Mouse (Mus musculus) heart, postnatal 0 days (tissue): ENCODE data around the gene 1700016K19Rik. TPM values are rescaled to one million over a fixed set of nuclear protein-coding genes. Genes with fewer than 3 reads are reported as not detected.

Experiments
- ATAC-seq: fragments of 200-750 bp; cut with Nextera tagmentation; 2 replicates; pipeline ENCODE4 v1.8.0; 2017; ENCODE audit warnings: low read depth, moderate number of reproducible peaks, moderate library complexity; ENCODE audit not compliant: insufficient read depth
- DNase-seq: peaks from one replicate; pipeline ENCODE4 v3.0.0-alpha.2; 2016; ENCODE audit warnings: low spot score
- H3K27ac ChIP-seq: fragments of 300-500 bp; sonication (generic); 2 replicates; pipeline ENCODE4 v1.5.1; 2014; ENCODE audit warnings: low read depth, mild to moderate bottlenecking
- H3K27me3 ChIP-seq: fragments of 300-500 bp; sonication (generic); 2 replicates; pipeline ENCODE4 v1.6.1; 2014; ENCODE audit warnings: low read length, mixed read lengths; ENCODE audit not compliant: control insufficient read depth, insufficient read depth
- H3K36me3 ChIP-seq: fragments of 300-500 bp; sonication (generic); replicated peaks from 2 replicates; pipeline ENCODE4 v1.6.1; 2014; ENCODE audit warnings: low read length, mixed read lengths; ENCODE audit not compliant: control insufficient read depth, insufficient read depth
- H3K4me1 ChIP-seq: fragments of 300-500 bp; sonication (generic); 2 replicates; pipeline ENCODE4 v1.6.1; 2014; ENCODE audit warnings: antibody characterized with exemption; ENCODE audit not compliant: control insufficient read depth, insufficient read depth
- H3K4me2 ChIP-seq: fragments of 300-500 bp; sonication (generic); 2 replicates; pipeline ENCODE4 v1.6.1; 2014; ENCODE audit warnings: low read depth, mild to moderate bottlenecking, low read length, moderate library complexity
- H3K4me3 ChIP-seq: fragments of 300-500 bp; sonication (generic); 2 replicates; pipeline ENCODE4 v1.5.1; 2014; ENCODE audit warnings: low read depth, low read length
- H3K9ac ChIP-seq: fragments of 300-500 bp; sonication (generic); replicated peaks from 2 replicates; pipeline ENCODE4 v1.6.1; 2014; ENCODE audit warnings: low read depth, low read length, mixed read lengths
- H3K9me3 ChIP-seq: fragments of 300-500 bp; sonication (generic); replicated peaks from 2 replicates; pipeline ENCODE4 v1.6.1; 2016; ENCODE audit warnings: low read length; ENCODE audit not compliant: control insufficient read depth
- CTCF ChIP-seq: IDR thresholded peaks from 2 replicates; pipeline ENCODE4 v1.5.1; 2016; ENCODE audit warnings: antibody characterized with exemption, control low read depth, low read depth
- EP300 ChIP-seq: IDR thresholded peaks from 2 replicates; pipeline ENCODE4 v1.6.1; 2016; ENCODE audit warnings: antibody characterized with exemption, low read depth
- WGBS: fragments of 180-500 bp; shearing (Covaris S2); extraction: QIAGEN DNeasy Blood & Tissue Kit; methylation state at CpG from one replicate; pipeline ENCODE4 v1.1.7; 2014; 5-methylcytosine and 5-hydroxymethylcytosine counted together
- polyA plus RNA-seq: library from polyadenylated mRNA; unstranded; fragments of >200 nt; fragmentation: Nextera tagmentation; extraction: Ambion mirVana; gene quantifications from 2 replicates; pipeline ENCODE4 v1.2.1, GENCODE M21; 2015
- total RNA-seq: library from RNA; depleted of rRNA; stranded (reverse); fragments of >200 nt; gene quantifications from 2 replicates; pipeline ENCODE4 v1.2.3, GENCODE M21; 2014; ENCODE audit warnings: low replicate concordance

1700016K19Rik gene
- total and polyA plus RNA-seq, 2 experiments from 2014 or later = not detected

DNA sequence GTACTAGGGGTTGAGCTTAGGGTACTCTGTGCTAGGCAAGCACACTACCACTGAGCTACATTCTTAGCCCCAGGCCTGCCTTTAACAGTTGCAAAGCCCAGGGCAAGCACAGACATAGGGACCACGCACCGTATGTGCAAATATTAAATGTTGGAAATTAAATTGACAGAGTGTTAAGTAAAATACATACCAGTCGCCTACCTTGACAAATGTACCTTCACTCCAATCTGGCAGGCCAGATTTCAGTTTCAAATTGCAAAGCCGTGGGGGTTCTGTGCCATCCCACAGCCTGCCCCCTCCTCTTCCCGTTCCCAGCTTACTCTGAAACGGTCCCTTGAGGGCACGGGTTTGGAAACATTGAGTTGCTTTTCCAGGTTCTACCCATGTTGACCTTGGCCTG lies 13.8 kb upstream of the 1700016K19Rik start:
- TF ChIP-seq EP300 = no peak
- H3K27ac ChIP-seq = no peak overlapping the region
- DNase-seq = no peak
- no peak overlapping the region for H3K9ac ChIP-seq
- no peaks in the 10 kb centered on the region for H3K4me1 ChIP-seq
- no peaks in the 10 kb centered on the region for H3K36me3 ChIP-seq
- no peak overlapping the region for H3K4me3 ChIP-seq
- H3K9me3 ChIP-seq = no peaks in the 10 kb centered on the region
- no peak for ATAC-seq
- WGBS = 72% methylated on average over 7 of the region's 7 CpGs
- H3K27me3 ChIP-seq = no peaks in the 10 kb centered on the region
- no peak overlapping the region for H3K4me2 ChIP-seq

DNA sequence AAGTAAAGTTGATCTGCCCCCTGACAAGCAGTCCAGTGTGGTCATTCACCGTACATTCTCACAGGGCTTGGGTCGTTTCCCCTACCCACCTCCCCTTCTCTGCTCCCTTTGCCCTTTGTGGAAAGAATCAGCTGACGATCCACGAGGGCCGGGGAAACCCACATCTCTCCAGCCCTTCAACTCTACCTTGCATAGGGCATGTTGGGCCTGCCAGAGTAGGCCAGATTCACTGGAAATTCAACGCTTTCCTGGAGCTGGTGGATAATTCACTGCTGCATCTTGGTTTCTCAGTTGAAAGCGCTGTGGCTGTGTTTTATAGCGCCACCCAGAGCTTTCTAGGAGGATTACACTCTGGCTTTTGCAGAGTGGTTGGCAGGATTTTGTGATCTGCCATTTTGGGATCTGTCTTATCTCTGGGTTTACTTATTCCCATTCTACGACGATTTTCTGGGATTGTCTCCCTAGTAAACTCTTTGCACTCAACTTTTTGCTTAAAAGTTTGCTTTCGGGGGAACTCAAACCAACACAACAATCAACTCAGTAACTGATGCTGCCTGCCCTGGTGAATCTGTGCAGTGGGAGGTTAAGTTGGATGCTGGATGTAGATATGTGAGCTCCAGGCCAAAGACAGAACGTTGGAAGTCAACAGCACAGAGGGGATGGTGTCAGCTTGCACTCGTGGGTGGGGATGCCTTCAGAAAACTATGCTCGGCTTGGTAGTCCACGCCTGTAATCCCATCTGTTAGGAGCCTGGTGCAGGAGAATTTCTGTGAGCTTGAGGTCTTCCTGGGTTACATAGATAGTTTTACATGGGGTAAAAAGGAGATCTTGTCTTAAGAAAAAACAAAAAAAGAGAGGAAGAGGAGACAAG lies 8.5 kb upstream of the 1700016K19Rik start:
- ATAC-seq (no peak), DNase-seq (no peak)
- no peaks in the 10 kb centered on the region for H3K27me3 ChIP-seq
- no peak overlapping the region for H3K4me3 ChIP-seq
- H3K27ac ChIP-seq = no peak overlapping the region
- H3K9me3 ChIP-seq = no peaks in the 10 kb centered on the region
- no peak overlapping the region for H3K4me2 ChIP-seq
- TF ChIP-seq EP300 = no peak
- TF ChIP-seq CTCF = no peak
- no peaks in the 10 kb centered on the region for H3K4me1 ChIP-seq
- no peaks in the 10 kb centered on the region for H3K36me3 ChIP-seq
- no peak overlapping the region for H3K9ac ChIP-seq
- 74% methylated on average over 15 of the region's 15 CpGs for WGBS

DNA sequence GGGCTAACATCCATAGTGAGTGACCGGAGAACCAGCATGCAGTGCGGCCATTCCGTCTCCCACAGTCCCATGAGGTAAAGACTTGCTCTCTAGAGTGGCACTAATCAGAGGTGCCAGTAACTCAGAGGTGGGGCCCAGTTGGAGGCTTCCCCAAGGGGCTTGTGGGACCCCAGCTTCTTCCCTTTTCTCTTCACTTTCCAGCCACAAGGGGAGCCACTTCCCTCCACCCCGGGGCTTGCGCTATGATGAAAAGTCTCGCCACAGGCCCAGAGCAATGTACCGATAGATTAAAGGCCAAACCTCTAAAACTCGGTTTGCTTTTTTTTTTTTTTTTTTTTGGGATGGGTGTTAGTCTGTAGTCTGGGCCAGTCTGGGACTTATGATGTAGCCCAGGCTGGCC lies 7.8 kb upstream of the 1700016K19Rik start:
- H3K4me3 ChIP-seq = no peak overlapping the region
- H3K27ac ChIP-seq = no peak overlapping the region
- no peak for DNase-seq
- no peak for TF ChIP-seq CTCF
- no peak for TF ChIP-seq EP300
- 81% methylated on average over 8 of the region's 8 CpGs for WGBS
- no peaks in the 10 kb centered on the region for H3K27me3 ChIP-seq
- ATAC-seq = no peak
- no peaks in the 10 kb centered on the region for H3K9me3 ChIP-seq
- no peak overlapping the region for H3K4me2 ChIP-seq
- H3K4me1 ChIP-seq = no peaks in the 10 kb centered on the region
- no peaks in the 10 kb centered on the region for H3K36me3 ChIP-seq
- H3K9ac ChIP-seq = no peak overlapping the region

DNA sequence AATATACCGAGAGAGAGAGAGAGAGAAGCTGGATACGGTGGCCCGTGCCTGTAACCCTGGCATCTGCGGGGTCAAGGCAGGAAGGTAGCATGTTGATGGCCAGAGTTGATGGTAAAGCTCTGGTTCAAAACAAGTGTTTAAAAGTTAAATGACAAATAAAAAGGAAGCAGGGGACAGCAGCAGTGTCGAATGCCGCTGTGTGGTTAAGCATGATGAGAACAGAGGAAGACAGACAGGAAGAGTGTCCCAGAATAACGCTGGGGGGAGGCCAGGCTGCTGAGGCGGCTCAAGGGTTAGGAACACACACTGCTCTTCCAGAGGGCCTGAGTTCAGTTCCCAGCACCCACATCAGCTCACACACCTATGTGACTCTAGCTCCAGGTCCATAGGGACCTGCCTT lies 7.2 kb upstream of the 1700016K19Rik start:
- no peaks in the 10 kb centered on the region for H3K27me3 ChIP-seq
- H3K4me1 ChIP-seq = no peaks in the 10 kb centered on the region
- ATAC-seq (no peak), DNase-seq (no peak)
- TF ChIP-seq CTCF (no peak), EP300 (no peak)
- no peak overlapping the region for H3K27ac ChIP-seq
- H3K4me3 ChIP-seq = no peak overlapping the region
- no peak overlapping the region for H3K9ac ChIP-seq
- no peaks in the 10 kb centered on the region for H3K9me3 ChIP-seq
- H3K36me3 ChIP-seq = no peaks in the 10 kb centered on the region
- H3K4me2 ChIP-seq = no peak overlapping the region
- 70% methylated on average over 8 of the region's 8 CpGs for WGBS

DNA sequence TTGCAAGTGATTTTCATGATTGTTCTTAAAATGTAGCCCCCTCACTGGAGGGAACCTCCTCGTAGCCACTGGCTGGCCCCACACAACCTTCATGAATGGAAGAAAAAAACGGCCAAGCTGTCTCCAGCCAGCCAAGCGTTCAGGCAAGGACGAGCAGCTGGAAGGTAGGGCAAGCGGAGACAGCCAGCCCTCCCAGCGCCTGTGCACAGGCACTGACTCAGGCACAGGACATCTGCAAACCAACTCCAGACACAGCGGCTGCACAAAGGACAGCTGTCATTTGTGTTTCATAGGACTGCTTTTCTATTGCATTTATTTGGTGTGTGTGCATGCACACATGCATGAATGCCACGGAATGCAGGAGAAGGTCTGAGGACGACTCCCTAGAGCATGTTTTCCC lies 5.4 kb upstream of the 1700016K19Rik start:
- no peaks in the 10 kb centered on the region for H3K9me3 ChIP-seq
- H3K9ac ChIP-seq = no peak overlapping the region
- no peaks in the 10 kb centered on the region for H3K27me3 ChIP-seq
- H3K4me3 ChIP-seq = no peak overlapping the region
- no peak overlapping the region for H3K27ac ChIP-seq
- no peak for ATAC-seq
- TF ChIP-seq EP300 = no peak
- no peak for TF ChIP-seq CTCF
- 0 out of 2 replicates have a peak, but pooled peaks cover under 1% of the 10 kb centered on the region for H3K4me1 ChIP-seq
- H3K4me2 ChIP-seq = no peak overlapping the region
- no peaks in the 10 kb centered on the region for H3K36me3 ChIP-seq
- 53% methylated on average over 9 of the region's 9 CpGs for WGBS
- DNase-seq = no peak

DNA sequence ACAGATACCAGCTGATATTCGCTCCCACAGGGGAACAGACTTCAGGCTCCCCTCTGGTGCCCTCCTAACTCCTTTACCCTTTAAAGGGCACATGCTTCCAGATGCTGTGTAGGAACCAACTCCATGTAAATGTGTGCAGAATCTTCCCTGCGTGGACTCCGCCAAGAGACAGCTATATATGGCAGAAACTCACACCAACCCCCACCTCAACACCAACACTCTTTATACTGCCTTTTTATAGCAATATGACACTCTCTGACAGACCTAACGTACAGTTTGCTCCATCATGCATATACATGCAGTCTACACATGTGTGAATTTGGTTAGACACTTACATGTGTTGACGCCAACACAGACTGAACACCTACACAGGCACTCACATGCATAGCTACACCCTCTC lies 989 bp downstream of the 1700016K19Rik start:
- Histone ChIP-seq H3K4me2 (no peak overlapping the region), H3K9ac (no peak overlapping the region)
- WGBS = 71% methylated on average over 5 of the region's 5 CpGs

More for the DNA sequence above, 989 bp downstream of the 1700016K19Rik start:
- ATAC-seq (no peak), DNase-seq (no peak)
- 0 out of 2 replicates have a peak, but pooled peaks cover 4% of the 10 kb centered on the region for H3K4me1 ChIP-seq
- H3K27ac ChIP-seq = no peak overlapping the region
- TF ChIP-seq EP300 (no peak), CTCF (no peak)
- no peaks in the 10 kb centered on the region for H3K9me3 ChIP-seq
- H3K4me3 ChIP-seq = no peak overlapping the region
- H3K36me3 ChIP-seq = no peaks in the 10 kb centered on the region
- peaks cover 10% of the 10 kb centered on the region for H3K27me3 ChIP-seq
